ENCODE assay signal across 14 mouse cellular contexts in the genomic region with DNA sequence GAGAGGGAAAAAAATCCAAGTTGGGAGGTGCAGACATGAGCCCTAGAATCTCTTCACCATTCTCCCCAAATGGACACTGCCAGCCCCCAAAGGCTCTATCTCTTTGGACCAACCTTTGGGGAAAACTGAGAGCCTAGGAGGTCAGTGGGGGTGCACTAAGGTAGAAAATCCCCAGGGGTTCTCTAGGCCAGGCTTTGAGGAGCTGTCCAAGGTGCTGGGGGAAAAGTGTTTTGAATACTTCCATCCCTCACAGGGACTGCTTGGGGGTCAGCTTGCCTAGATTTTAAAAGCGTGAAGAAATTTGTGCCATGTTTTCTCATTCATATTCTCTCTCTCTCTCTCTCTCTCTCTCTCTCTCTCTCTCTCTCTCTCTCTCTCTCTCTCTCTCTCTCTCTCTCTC.
DNase-seq lines count a peak whose midpoint lies in the region; ATAC-seq lines count a peak whose summit lies in the region.
"Had no signal": no experiment of that assay in that cellular context is flagged by ENCODE, and none has a peak within 500 bp of the region (broad histone marks: within the 10 kb centered on the region; RNA-seq: fewer than 3 reads in every experiment).

No protein-coding gene starts in this region.

- no peaks in the 10 kb centered on the region for H3K36me3 ChIP-seq in limb, embryonic 10.5 days

- peaks cover 68% of the 10 kb centered on the region for H3K27me3 ChIP-seq in limb, embryonic 10.5 days (ENCODE audit: low read depth, poor library complexity, severe bottlenecking)

- WGBS in limb, embryonic 10.5 days, result 19% methylated on average over 1 of the region's 1 CpGs

- H3K9me3 ChIP-seq in limb, embryonic 10.5 days (replicated peaks), result no peaks in the 10 kb centered on the region

- DNase-seq in adrenal gland, postnatal 14 days, result peak; percentile 48
- DNase-seq in adrenal gland, adult 8-10 months, result no peak
- DNase-seq in kidney, postnatal 4 days, result peak; percentile 64 to 69
- DNase-seq in kidney, adult 18-20 months, result no peak
- peak; percentile 12 for DNase-seq in c-Kit-positive CD71-negative TER-119-negative erythroid progenitor cells, embryonic 14.5 days (ENCODE audit: low read depth)
- DNase-seq in limb, embryonic 10.5 days (ENCODE audit: low spot score), result peak; percentile 63
- no peak for DNase-seq in left cerebral cortex, adult 18-20 months (ENCODE audit: low spot score in 2 of 2)
- DNase-seq: cerebellum, adult 9-10 months; gastrocnemius, adult 2 months; heart, postnatal 36 days; left cerebral cortex, postnatal 4 days; liver, postnatal 0 days had no signal

- no peak overlapping the region for H3K4me3 ChIP-seq in limb, embryonic 10.5 days
- H3K4me3 ChIP-seq: gastrocnemius, adult 2 months had no signal

- peaks cover 8% of the 10 kb centered on the region for H3K4me1 ChIP-seq in limb, embryonic 10.5 days

- H3K27ac ChIP-seq in limb, embryonic 10.5 days, result no peak overlapping the region
- H3K27ac ChIP-seq: gastrocnemius, adult 2 months had no signal

- ATAC-seq in megakaryocyte progenitor cell, adult 5-6 weeks (replicated peaks; ENCODE audit: poor library complexity), result no peak
- ATAC-seq: forebrain, embryonic 14.5 days; liver, postnatal 0 days had no signal

Comparison
In these comparisons a context has a peak if more than half of its experiments do, and no peak if none do; other contexts are left out.
1. DNase-seq: peak in adrenal gland, postnatal 14 days (single experiment), kidney, postnatal 4 days (2 of 2), c-Kit-positive CD71-negative TER-119-negative erythroid progenitor cells, embryonic 14.5 days (single experiment) and limb, embryonic 10.5 days (single experiment); none in adrenal gland, adult 8-10 months (single experiment), kidney, adult 18-20 months (single experiment) and left cerebral cortex, adult 18-20 months (0 of 2).